Mouse (Mus musculus) embryonic fibroblast, embryonic 13.5 days (primary cell): ENCODE results near the gene Psph.

ENCODE experiments used
- CTCF ChIP-seq: IDR thresholded peaks from 2 replicates; pipeline ENCODE4 v1.5.1; 2011; ENCODE audit warnings: mild to moderate bottlenecking, control low read depth, low read length, moderate library complexity, borderline replicate concordance; ENCODE audit not compliant: insufficient read depth
- POLR2A ChIP-seq: IDR thresholded peaks from 2 replicates; pipeline ENCODE4 v1.6.1; 2011; ENCODE audit warnings: low read depth, mild to moderate bottlenecking, control low read depth, low read length, moderate library complexity

GRCm38 (mm10) chr5:129787818-129788593 lies 757 bp upstream of the Psph start:
- TF ChIP-seq CTCF, result no peak
- no peak for TF ChIP-seq POLR2A
